Mouse (Mus musculus): ENCODE measurements around the gene Gm11937.
"Not testable (repeated sequence)": the region's sequence is repeated elsewhere in the genome, so short reads cannot be mapped to it uniquely, and the experiment has no call there.

Gm11937 gene

GRCm38 (mm10) chr11:99610089-99610488, at the start of gene Gm11937:
Gene Gm11937 (minus strand): TSS chr11:99610189.
- TF ChIP-seq GATA4 (IDR thresholded peaks at IDR 0.05; ENCODE audit: insufficient replicate concordance, low read length), result not testable (repeated sequence)

DNA sequence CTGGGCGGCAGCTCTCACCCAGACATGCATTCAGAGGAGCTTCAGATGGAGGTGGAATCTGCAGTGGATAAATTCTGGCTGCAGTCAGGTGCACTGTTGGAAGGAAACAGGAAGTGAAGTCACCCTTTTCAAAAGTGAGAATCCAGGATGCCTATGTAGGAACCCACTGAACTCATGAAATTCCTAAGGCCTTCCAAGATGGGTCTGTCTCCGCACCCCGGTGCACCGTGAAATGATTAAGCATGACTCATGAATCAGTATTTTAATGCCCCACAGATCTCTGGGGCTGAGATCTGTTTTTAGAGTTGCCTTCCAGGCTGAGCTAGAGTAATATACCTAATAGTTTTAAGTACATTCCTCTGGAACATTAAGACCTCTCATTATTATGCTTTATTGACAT, 49.3 kb upstream of the Gm11937 start:
- no peak for TF ChIP-seq GATA4 (IDR thresholded peaks at IDR 0.05; ENCODE audit: insufficient replicate concordance, low read length)

GRCm38 (mm10) chr11:99658467-99659010, 48.5 kb upstream of the Gm11937 start, which contains the start of gene Gm11563:
Gene Gm11563 (minus strand): TSS chr11:99658960.
- not testable (repeated sequence) for TF ChIP-seq GATA4 (IDR thresholded peaks at IDR 0.05; ENCODE audit: insufficient replicate concordance, low read length)

GRCm38 (mm10) chr11:99657051-99657450, 47.1 kb upstream of the Gm11937 start:
- TF ChIP-seq GATA4 (IDR thresholded peaks at IDR 0.05; ENCODE audit: insufficient replicate concordance, low read length), result no peak

DNA sequence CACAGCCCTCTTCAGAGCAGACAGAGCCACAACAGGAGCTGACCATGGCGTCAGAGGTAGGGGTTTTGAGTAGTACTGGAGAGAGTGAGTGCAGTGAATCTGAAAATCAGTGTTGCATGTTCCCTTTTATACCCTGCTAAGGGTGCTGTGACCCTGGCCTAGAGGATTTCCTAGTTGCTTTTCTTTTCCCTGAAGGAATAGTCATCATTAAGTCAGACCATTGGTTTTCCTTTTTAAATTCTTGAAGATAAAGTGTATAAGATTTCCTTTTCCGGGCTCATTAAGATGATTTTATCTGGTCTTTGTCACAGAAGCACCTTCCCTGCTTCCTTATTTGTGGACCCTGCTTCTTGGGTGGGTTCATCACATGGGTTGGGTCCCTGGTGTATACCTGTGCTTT, 40.1 kb upstream of the Gm11937 start, which contains the start of gene Gm11555:
Gm11555 (minus strand) TSS at position 101 of the 400 bp plus-strand sequence.
- no peak for TF ChIP-seq GATA4 (IDR thresholded peaks at IDR 0.05; ENCODE audit: insufficient replicate concordance, low read length)

DNA sequence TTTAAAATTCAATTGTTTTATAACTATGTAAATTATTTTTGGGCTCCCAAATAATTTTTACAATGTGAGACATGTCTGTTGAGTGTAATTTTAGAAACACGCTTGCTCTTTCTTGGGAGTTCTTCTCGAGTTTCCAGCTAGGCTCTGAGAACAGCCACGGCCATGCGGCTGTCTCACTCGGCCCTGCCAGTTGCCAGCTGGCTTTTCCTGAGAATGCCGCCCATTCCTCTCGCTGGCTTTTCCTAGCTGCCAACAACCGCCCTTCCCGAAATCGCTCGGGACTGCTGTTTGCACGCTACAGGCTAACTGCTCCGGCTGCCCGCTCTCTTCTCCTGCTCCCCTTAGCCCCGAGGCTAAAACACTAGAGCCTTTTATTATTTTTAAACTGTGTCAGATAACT, 36.5 kb upstream of the Gm11937 start:
- TF ChIP-seq GATA4 (IDR thresholded peaks at IDR 0.05; ENCODE audit: insufficient replicate concordance, low read length), result no peak

- TF ChIP-seq GATA4 (IDR thresholded peaks at IDR 0.05; ENCODE audit: insufficient replicate concordance, low read length), result no peak
Measured at GRCm38 (mm10) chr11:99644351-99644750, 34.4 kb upstream of the Gm11937 start.

DNA sequence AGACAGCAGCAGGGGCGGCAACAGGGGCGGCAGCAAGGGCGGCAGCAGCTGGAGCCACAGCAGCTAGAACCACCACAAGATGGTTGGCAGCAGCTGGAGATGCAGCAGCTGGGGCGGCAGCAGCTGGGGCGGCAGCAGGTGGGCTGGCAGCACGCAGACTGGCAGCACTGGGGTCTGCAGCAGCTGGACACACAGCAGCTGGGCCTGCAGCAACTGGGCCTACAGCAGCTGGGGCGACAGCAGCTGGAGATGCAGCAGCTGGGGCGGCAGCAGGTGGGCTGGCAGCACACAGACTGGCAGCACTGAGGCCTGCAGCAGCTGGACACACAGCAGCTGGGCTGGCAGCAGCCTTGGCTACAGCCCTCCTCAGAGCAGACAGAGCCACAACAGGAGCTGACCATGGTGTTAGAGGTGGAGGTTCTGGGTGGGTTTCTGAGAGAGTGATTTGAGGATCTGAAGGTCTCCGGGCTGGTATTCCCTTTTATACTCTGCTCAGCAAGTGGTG, 33.7 kb upstream of the Gm11937 start, which contains the start of gene Krtap4-7:
Krtap4-7 (minus strand) TSS at position 455 of the 505 bp plus-strand sequence.
- TF ChIP-seq GATA4 (IDR thresholded peaks at IDR 0.05; ENCODE audit: insufficient replicate concordance, low read length), result not testable (repeated sequence)

GRCm38 (mm10) chr11:99640926-99641325, 30.9 kb upstream of the Gm11937 start:
- TF ChIP-seq GATA4 (IDR thresholded peaks at IDR 0.05; ENCODE audit: insufficient replicate concordance, low read length), result no peak

DNA sequence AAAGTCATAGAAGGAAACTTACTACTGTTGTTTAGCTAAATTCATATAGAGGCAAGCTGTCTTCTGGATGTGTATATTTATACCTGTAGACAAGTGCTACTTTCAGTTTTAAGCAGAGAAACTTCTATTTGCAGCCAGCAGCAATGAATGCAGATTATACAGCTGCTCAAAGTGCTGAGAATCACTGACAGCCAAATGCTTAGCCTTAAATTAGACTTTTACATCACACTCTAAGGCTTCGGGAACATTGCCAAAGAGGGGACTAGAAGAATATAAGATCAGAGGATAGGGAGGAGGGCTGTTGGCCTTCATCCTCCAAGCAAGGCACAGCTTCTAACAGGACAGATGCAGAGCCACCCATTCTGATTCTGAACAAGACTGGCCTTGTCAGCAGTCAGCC, 27.1 kb upstream of the Gm11937 start:
- TF ChIP-seq GATA4 (IDR thresholded peaks at IDR 0.05; ENCODE audit: insufficient replicate concordance, low read length), result no peak

- no peak for TF ChIP-seq GATA4 (IDR thresholded peaks at IDR 0.05; ENCODE audit: insufficient replicate concordance, low read length)
Measured at GRCm38 (mm10) chr11:99634653-99635134, 24.7 kb upstream of the Gm11937 start, which contains the start of gene Krtap4-2. Gene Krtap4-2 (minus strand): TSS chr11:99635084.

DNA sequence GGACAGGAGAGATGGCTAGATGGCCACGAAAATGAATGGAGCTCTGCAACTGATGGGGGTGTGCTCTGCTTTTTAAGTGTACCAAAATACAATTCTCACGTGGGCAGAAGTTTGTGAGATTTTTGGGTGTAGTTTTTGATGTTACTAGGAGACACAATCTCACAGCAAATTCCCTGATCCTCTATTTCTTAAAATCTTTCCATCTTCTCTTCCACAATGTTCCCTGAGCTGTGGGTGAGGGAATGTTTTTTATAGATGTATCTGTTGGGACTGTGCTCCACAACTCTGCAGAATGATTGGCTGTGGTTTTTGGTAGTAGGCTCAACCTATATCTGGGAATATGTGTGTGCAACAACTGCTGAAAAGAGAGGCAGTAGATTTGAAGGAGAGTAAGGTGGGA, 23.3 kb upstream of the Gm11937 start:
- TF ChIP-seq GATA4 (IDR thresholded peaks at IDR 0.05; ENCODE audit: insufficient replicate concordance, low read length), result no peak

DNA sequence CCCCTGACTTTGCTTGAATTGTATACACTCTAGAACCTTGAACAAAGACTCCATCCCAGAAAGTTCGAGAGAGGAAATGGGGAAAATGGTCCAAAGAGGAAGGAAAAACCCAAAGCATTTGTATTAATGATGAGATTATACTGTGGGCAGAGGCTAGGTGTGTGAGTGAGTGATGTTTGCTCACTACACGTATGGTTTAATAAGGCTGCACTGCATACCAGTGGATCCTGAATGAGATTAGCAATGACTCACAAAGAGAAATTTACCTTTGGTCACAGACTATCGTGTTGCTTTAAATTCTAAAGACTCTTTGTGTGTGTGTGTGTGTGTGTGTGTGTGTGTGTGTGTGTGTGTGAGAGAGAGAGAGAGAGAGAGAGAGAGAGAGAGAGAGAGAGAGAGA, 20.9 kb upstream of the Gm11937 start:
- no peak for TF ChIP-seq GATA4 (IDR thresholded peaks at IDR 0.05; ENCODE audit: insufficient replicate concordance, low read length)

DNA sequence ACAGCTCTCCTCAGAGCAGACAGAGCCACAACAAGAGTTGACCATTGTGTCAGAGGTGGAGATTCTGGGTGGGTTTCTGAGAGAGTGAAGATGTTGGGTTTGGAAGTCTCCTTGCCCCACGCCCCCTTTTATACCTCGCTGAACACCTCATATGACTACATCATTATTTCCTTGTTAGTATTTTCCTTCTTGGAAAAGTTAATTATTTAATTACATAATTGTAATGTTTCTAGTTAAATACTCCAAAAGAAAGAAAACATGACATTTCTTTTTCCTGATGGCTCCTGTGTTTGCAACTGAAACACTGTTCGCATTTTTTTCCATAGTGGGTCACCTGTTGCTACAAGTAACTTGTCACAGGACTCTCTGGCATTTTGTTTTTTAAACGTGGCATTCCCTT, 18.1 kb upstream of the Gm11937 start, which contains the start of gene Krtap4-1:
Krtap4-1 (minus strand) TSS at position 101 of the 400 bp plus-strand sequence.
- TF ChIP-seq GATA4 (IDR thresholded peaks at IDR 0.05; ENCODE audit: insufficient replicate concordance, low read length), result no peak

- no peak for TF ChIP-seq GATA4 (IDR thresholded peaks at IDR 0.05; ENCODE audit: insufficient replicate concordance, low read length)
Measured at GRCm38 (mm10) chr11:99620335-99620734, 10.3 kb upstream of the Gm11937 start, which contains the start of gene Gm11562. Gene Gm11562 (minus strand): TSS chr11:99620435.

GRCm38 (mm10) chr11:99614796-99615363, 4.9 kb upstream of the Gm11937 start, which contains the start of gene Krtap2-4:
Gene Krtap2-4 (minus strand): TSS chr11:99614846.
- TF ChIP-seq GATA4 (IDR thresholded peaks at IDR 0.05; ENCODE audit: insufficient replicate concordance, low read length), result no peak

Measured in liver, adult (tissue).